Mouse (Mus musculus) gastrocnemius, adult 18-20 months (tissue): ENCODE data around the gene Habp4. TPM values are rescaled to one million over a fixed set of nuclear protein-coding genes. Genes with fewer than 3 reads are reported as not detected.

Source experiments
- DNase-seq: peaks from one replicate; pipeline ENCODE4 v3.0.0; 2021; ENCODE audit warnings: low spot score
- long read RNA-seq, 2 experiments: library from polyadenylated mRNA; stranded (forward); transcript quantifications; one replicate each; pipeline ENCODE4 v2.0.0; 2021
- total RNA-seq, 2 experiments: library from RNA; stranded (reverse); gene quantifications; 2 replicates each; pipeline ENCODE4 v1.2.3; 2021

Gene Habp4
- 10 to 100 TPM; 25.1 to 28.4 TPM for total RNA-seq
- long read RNA-seq, experiment 1, transcript Habp4-201 (8 exons, 2,564 nt), result major isoform, 96 of 106 reads
- long read RNA-seq, experiment 1, partial matches to known transcripts, result 4 of 106 reads
- long read RNA-seq, experiment 1, other reads (novel, unspliced or antisense), result 5 of 106 reads
- long read RNA-seq, experiment 2, transcript Habp4-201 (8 exons, 2,564 nt), result major isoform, 78 of 86 reads
- long read RNA-seq, experiment 2, partial matches to known transcripts, result 2 of 86 reads
- long read RNA-seq, experiment 2, other reads (novel, unspliced or antisense), result 5 of 86 reads

- peak; percentile 99 for DNase-seq
Observed at GRCm38 (mm10) chr13:64161548-64161915, at the start of gene Habp4. TSS of gene Habp4 (plus strand) at chr13:64161824.

- no peak for DNase-seq
Observed at GRCm38 (mm10) chr13:64117442-64117841, 44.2 kb upstream of the Habp4 start.

GRCm38 (mm10) chr13:64120760-64121159 is 40.9 kb upstream of the Habp4 start:
- DNase-seq, result no peak

GRCm38 (mm10) chr13:64123491-64124188 is 38.0 kb upstream of the Habp4 start:
- DNase-seq, result no peak

- no peak for DNase-seq
Observed at GRCm38 (mm10) chr13:64124886-64125285, 36.7 kb upstream of the Habp4 start.

- no peak for DNase-seq
Observed at GRCm38 (mm10) chr13:64126316-64126715, 35.3 kb upstream of the Habp4 start.

- DNase-seq, result peak; percentile 57
Observed at GRCm38 (mm10) chr13:64128858-64129615, 32.6 kb upstream of the Habp4 start, which contains the start of gene Slc35d2. TSS of gene Slc35d2 (minus strand) at chr13:64129368.

- DNase-seq, result peak; percentile 29
Observed at GRCm38 (mm10) chr13:64129616-64130375, 31.8 kb upstream of the Habp4 start.

GRCm38 (mm10) chr13:64150121-64150520 is 11.5 kb upstream of the Habp4 start:
- DNase-seq, result no peak

- peak; percentile 86 for DNase-seq
Observed at GRCm38 (mm10) chr13:64152241-64152669, 9.4 kb upstream of the Habp4 start.

- no peak for DNase-seq
Observed at GRCm38 (mm10) chr13:64152671-64153082, 8.9 kb upstream of the Habp4 start.

- peak; percentile 98 for DNase-seq
Observed at GRCm38 (mm10) chr13:64153083-64153682, 8.4 kb upstream of the Habp4 start, which contains the start of gene Zfp367. TSS of gene Zfp367 (minus strand) at chr13:64153202.

GRCm38 (mm10) chr13:64153751-64154267 is 7.8 kb upstream of the Habp4 start:
- peak; percentile 50 for DNase-seq

- DNase-seq, result no peak
Observed at GRCm38 (mm10) chr13:64154651-64155050, 7.0 kb upstream of the Habp4 start.

GRCm38 (mm10) chr13:64155171-64155571 is 6.5 kb upstream of the Habp4 start:
- DNase-seq, result no peak

GRCm38 (mm10) chr13:64156966-64157365 is 4.7 kb upstream of the Habp4 start:
- no peak for DNase-seq

- no peak for DNase-seq
Observed at GRCm38 (mm10) chr13:64161916-64162611, 440 bp downstream of the Habp4 start.

GRCm38 (mm10) chr13:64162626-64163025 is 1.0 kb downstream of the Habp4 start:
- DNase-seq, result no peak

- DNase-seq, result no peak
Observed at GRCm38 (mm10) chr13:64163147-64163715, 1.6 kb downstream of the Habp4 start.

- no peak for DNase-seq
Observed at GRCm38 (mm10) chr13:64169746-64170145, 8.1 kb downstream of the Habp4 start.
